Mouse (Mus musculus) heart, embryonic 11.5 days (tissue): ENCODE measurements around the gene Ghrhr. TPM values are rescaled to one million over a fixed set of nuclear protein-coding genes. Genes with fewer than 3 reads are reported as not detected.

Source experiments
- ATAC-seq: fragments of 200-750 bp; cut with Nextera tagmentation; replicated peaks from 2 replicates; pipeline ENCODE4 v1.8.0; 2017; ENCODE audit warnings: moderate library complexity; ENCODE audit not compliant: insufficient number of reproducible peaks, low FRiP score, low TSS enrichment
- H3K27ac ChIP-seq: fragments of 300-500 bp; sonication (generic); 2 replicates; pipeline ENCODE4 v1.5.1; 2014; ENCODE audit warnings: mild to moderate bottlenecking, low read depth, low read length
- H3K27me3 ChIP-seq: fragments of 300-500 bp; sonication (generic); 2 replicates; pipeline ENCODE4 v1.6.1; 2014; ENCODE audit warnings: mild to moderate bottlenecking, low read length, mixed read lengths; ENCODE audit not compliant: control insufficient read depth, insufficient read depth
- H3K36me3 ChIP-seq: fragments of 300-500 bp; sonication (generic); 2 replicates; pipeline ENCODE4 v1.6.1; 2014; ENCODE audit warnings: mild to moderate bottlenecking, low read length, moderate library complexity, mixed read lengths; ENCODE audit not compliant: control insufficient read depth, insufficient read depth
- H3K4me1 ChIP-seq: fragments of 300-500 bp; sonication (generic); 2 replicates; pipeline ENCODE4 v1.6.1; 2014; ENCODE audit warnings: low read length; ENCODE audit not compliant: control insufficient read depth, insufficient read depth
- H3K4me2 ChIP-seq: fragments of 300-500 bp; sonication (generic); 2 replicates; pipeline ENCODE4 v1.6.1; 2014; ENCODE audit warnings: mild to moderate bottlenecking, moderate library complexity
- H3K4me3 ChIP-seq: fragments of 300-500 bp; sonication (generic); 2 replicates; pipeline ENCODE4 v1.5.1; 2014; ENCODE audit warnings: low read depth, low read length
- H3K9ac ChIP-seq: fragments of 300-500 bp; sonication (generic); 2 replicates; pipeline ENCODE4 v1.6.1; 2014; ENCODE audit warnings: mild to moderate bottlenecking, low read depth, low read length, moderate library complexity
- H3K9me3 ChIP-seq: fragments of 300-500 bp; sonication (generic); replicated peaks from 2 replicates; pipeline ENCODE4 v1.6.1; 2016; ENCODE audit warnings: low read length; ENCODE audit not compliant: control insufficient read depth
- WGBS: fragments of 180-500 bp; shearing (Covaris S2); extraction: QIAGEN DNeasy Blood & Tissue Kit; methylation state at CpG from one replicate; pipeline ENCODE4 v1.1.7; 2014; ENCODE audit not compliant: insufficient replicate concordance; 5-methylcytosine and 5-hydroxymethylcytosine counted together
- polyA plus RNA-seq: library from polyadenylated mRNA; unstranded; fragments of >200 nt; fragmentation: Nextera tagmentation; extraction: Ambion mirVana; gene quantifications from 2 replicates; pipeline ENCODE4 v1.2.1, GENCODE M21; 2014

Ghrhr gene
- polyA plus RNA-seq, 1 experiment from 2014 or later = not detected

DNA sequence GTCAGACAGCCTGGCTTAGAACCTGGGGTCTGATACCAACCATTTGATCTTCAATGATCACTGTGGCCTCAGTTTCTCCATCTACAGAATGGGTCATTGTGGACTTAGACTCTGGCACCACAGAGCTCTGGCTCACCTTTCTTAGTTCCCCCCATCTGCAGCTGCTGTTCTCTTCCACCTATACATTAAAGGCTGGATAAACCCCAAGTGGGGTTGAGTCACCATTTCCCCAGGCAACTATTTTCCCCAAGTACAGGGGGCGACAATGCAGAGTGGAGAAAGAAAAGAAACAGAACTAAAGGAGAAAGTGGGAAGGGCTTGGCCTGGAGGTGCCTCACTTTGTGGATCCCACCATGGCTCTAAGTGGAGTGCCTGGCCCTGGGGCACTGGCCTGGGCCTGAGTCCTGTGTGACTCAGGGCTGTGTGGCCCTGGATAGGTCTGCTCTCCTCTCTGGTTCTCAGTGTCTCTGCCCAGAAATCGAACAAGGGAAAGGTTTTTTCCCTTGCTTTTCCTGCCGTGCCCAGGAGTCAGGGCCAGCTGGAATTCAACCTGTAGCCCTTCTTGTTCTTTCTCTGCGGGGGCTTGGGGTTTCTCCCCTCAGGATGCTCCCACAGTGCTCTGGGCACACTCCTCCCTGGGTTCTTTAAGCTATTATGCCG is 19.0 kb upstream of the Ghrhr start:
- no peaks in the 10 kb centered on the region for H3K4me1 ChIP-seq
- no peak overlapping the region for H3K4me3 ChIP-seq
- H3K9ac ChIP-seq = no peak overlapping the region
- no peak overlapping the region for H3K4me2 ChIP-seq
- peaks cover 4% of the 10 kb centered on the region for H3K27me3 ChIP-seq
- WGBS = 67% methylated on average over 5 of the region's 5 CpGs
- no peaks in the 10 kb centered on the region for H3K36me3 ChIP-seq
- no peak for ATAC-seq
- no peaks in the 10 kb centered on the region for H3K9me3 ChIP-seq
- H3K27ac ChIP-seq = no peak overlapping the region

DNA sequence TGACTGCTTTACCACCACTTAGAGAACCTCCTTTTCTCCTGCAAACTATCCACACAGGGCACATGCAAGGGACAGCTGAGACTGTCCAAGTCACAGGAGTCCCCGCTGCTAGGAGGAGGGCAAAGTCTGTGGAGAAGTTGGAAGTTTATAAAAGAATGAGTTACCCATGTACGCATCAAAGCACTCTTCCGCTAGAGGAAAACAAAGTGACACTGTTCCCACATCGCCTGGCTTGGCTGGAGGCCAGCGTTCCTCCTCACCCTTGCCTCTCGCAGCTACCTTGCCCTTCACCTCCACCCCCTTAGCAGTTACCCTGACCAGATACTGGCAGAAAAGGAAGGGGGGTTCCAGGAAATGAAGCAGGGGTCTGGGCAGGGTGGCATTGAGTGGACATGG is 18.5 kb upstream of the Ghrhr start:
- ATAC-seq = no peak
- Histone ChIP-seq H3K9ac (no peak overlapping the region), H3K4me3 (no peak overlapping the region), H3K27ac (no peak overlapping the region), H3K4me1 (no peaks in the 10 kb centered on the region), H3K4me2 (no peak overlapping the region), H3K27me3 (peaks cover 4% of the 10 kb centered on the region), H3K36me3 (no peaks in the 10 kb centered on the region), H3K9me3 (no peaks in the 10 kb centered on the region)
- WGBS = 54% methylated on average over 6 of the region's 6 CpGs

DNA sequence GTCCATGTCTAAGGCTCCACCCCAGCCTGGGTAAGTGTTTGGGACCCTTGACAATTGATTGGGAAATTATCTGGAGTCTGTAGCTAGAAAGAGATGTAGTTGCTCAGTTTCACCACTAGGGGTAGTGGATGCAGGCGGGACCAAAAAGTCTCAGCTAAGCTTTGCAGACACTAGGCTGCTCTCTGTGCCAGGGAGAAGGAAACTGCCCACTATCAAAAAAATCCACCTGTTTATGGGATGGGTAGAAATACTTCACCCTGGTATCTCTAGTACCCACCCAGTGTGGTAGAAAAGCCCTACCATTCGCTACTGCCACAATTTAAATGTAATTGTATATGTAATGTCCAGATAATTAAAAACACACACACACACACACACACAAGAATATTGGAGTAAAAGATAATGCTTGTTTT is 17.4 kb upstream of the Ghrhr start:
- Histone ChIP-seq H3K27me3 (peaks cover 4% of the 10 kb centered on the region), H3K4me3 (no peak overlapping the region), H3K9ac (no peak overlapping the region), H3K4me2 (no peak overlapping the region), H3K36me3 (no peaks in the 10 kb centered on the region), H3K27ac (no peak overlapping the region), H3K4me1 (no peaks in the 10 kb centered on the region), H3K9me3 (no peaks in the 10 kb centered on the region)
- no peak for ATAC-seq
- 36% methylated on average over 2 of the region's 2 CpGs for WGBS

DNA sequence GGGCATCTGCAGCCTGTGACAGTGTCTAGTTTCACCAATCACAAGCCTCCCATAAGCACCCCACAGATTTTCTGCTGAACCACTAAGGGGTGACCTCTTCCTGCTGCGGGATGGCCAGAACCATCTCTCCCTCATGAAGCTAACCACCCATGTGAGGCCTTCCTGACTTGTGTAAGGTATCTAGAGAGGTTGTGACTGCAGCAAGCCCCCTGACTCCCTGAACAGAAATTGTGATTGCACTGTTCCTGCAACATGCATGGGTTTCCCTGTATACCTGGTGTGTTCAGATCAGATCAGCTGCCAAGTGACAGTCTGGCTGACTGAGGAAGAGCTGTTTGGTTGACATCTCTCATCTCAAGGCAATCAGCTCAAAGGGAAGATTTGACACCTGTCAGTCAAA is 13.4 kb upstream of the Ghrhr start:
- WGBS = 87% methylated on average over 1 of the region's 1 CpGs
- H3K27me3 ChIP-seq = no peaks in the 10 kb centered on the region; the same call in 1 of the 2 replicates
- H3K4me3 ChIP-seq = no peak overlapping the region
- no peaks in the 10 kb centered on the region for H3K9me3 ChIP-seq
- H3K27ac ChIP-seq = no peak overlapping the region
- no peak for ATAC-seq
- no peak overlapping the region for H3K4me2 ChIP-seq
- H3K9ac ChIP-seq = no peak overlapping the region
- no peaks in the 10 kb centered on the region for H3K36me3 ChIP-seq
- no peaks in the 10 kb centered on the region for H3K4me1 ChIP-seq

DNA sequence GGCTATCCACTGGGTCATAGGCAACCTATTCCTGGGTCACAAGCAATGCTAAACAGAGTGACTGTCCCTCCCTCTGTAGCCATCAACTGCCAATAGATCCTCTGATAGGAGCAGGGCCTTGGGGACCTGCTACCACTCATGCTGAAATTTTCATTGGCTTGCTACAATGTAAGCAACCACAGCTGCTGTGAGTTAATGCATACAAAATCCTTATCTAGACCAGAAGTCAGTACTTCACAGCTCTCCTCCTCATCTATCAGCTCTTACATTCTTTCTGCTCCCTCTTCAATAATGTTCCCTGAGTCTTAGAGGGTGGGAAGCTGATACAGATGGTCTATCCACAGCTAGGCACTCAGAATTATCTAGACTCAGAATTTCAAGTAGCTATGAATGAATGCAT is 9.0 kb upstream of the Ghrhr start:
- no peaks in the 10 kb centered on the region for H3K9me3 ChIP-seq
- H3K4me3 ChIP-seq = no peak overlapping the region
- H3K9ac ChIP-seq = no peak overlapping the region
- no peaks in the 10 kb centered on the region for H3K4me1 ChIP-seq
- no peak overlapping the region for H3K4me2 ChIP-seq
- no peak for ATAC-seq
- no peak overlapping the region for H3K27ac ChIP-seq
- no peaks in the 10 kb centered on the region for H3K36me3 ChIP-seq
- H3K27me3 ChIP-seq = no peaks in the 10 kb centered on the region

DNA sequence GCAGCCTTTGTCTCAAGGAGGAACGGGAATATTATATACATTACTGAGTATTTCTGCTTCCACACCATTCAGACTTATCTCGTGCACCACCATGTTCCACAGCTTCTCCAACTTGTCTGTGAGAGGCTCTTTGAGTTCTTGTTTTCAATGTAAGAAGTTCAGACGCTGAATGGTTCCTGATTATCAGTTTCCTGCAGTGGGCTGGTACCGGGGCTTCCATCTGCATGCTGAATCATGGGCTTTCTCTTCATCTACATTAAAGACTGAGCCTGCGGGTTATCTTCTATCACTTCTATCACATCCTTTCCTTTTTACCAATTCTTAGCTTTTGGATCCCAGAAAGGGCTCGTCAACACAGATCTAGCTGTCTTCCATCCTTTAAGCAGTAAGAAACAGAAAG is 5.3 kb upstream of the Ghrhr start:
- H3K27ac ChIP-seq = no peak overlapping the region
- H3K9ac ChIP-seq = no peak overlapping the region
- H3K4me1 ChIP-seq = no peaks in the 10 kb centered on the region
- H3K27me3 ChIP-seq = peaks cover 4% of the 10 kb centered on the region; the same call in 1 of the 2 replicates
- no peak overlapping the region for H3K4me2 ChIP-seq
- H3K36me3 ChIP-seq = no peaks in the 10 kb centered on the region
- no peak overlapping the region for H3K4me3 ChIP-seq
- 53% methylated on average over 6 of the region's 6 CpGs for WGBS
- H3K9me3 ChIP-seq = no peaks in the 10 kb centered on the region
- ATAC-seq = no peak

DNA sequence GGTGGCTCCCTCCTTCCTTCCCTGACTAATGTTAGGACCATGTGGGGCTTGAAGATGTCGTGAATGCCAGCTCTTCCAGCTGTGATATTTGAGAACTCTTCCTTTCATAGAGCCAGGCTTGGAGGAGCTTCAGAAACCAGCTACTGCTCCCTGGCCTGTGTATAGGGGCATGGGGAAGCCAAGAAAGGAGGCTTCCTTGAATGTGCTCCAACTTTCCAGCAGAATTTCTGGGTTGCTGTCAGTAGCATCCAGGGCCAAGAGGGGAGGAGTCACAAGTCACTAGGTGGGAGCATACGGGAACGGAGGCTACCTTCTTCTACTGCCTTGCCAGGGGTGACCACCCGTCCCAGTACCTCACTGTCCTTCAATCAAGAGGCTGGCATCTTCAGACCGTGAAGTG is 416 bp downstream of the Ghrhr start:
- Histone ChIP-seq H3K36me3 (no peaks in the 10 kb centered on the region), H3K4me2 (no peak overlapping the region), H3K27me3 (peaks cover 11% of the 10 kb centered on the region; the same call in 1 of the 2 replicates), H3K4me1 (no peaks in the 10 kb centered on the region), H3K9ac (no peak overlapping the region), H3K4me3 (no peak overlapping the region), H3K27ac (no peak overlapping the region), H3K9me3 (no peaks in the 10 kb centered on the region)
- 73% methylated on average over 5 of the region's 5 CpGs for WGBS
- no peak for ATAC-seq

DNA sequence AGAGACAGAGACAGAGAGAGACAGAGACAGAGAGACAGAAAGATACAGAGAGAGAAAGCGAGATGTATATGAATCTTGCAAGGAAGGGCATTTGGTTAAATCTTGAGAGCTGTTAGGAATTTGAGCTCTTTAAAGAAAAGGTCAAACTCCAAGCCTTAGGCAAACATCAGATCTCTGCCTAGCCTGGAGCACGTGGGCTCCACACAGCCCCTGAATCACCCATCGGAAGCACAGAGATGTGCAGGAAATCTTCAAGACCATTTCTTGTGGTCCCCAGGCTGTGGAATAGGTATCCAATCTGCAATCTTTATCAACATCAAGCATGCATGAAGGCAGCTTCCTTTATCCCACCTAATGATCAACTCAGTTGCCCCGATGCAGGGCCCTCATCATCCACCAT is 1.4 kb downstream of the Ghrhr start:
- Histone ChIP-seq H3K27me3 (peaks cover 11% of the 10 kb centered on the region; the same call in 1 of the 2 replicates), H3K4me3 (no peak overlapping the region), H3K4me2 (no peak overlapping the region), H3K9ac (no peak overlapping the region), H3K27ac (no peak overlapping the region), H3K9me3 (no peaks in the 10 kb centered on the region), H3K4me1 (no peaks in the 10 kb centered on the region), H3K36me3 (no peaks in the 10 kb centered on the region)
- no peak for ATAC-seq
- WGBS = 87% methylated on average over 4 of the region's 4 CpGs

DNA sequence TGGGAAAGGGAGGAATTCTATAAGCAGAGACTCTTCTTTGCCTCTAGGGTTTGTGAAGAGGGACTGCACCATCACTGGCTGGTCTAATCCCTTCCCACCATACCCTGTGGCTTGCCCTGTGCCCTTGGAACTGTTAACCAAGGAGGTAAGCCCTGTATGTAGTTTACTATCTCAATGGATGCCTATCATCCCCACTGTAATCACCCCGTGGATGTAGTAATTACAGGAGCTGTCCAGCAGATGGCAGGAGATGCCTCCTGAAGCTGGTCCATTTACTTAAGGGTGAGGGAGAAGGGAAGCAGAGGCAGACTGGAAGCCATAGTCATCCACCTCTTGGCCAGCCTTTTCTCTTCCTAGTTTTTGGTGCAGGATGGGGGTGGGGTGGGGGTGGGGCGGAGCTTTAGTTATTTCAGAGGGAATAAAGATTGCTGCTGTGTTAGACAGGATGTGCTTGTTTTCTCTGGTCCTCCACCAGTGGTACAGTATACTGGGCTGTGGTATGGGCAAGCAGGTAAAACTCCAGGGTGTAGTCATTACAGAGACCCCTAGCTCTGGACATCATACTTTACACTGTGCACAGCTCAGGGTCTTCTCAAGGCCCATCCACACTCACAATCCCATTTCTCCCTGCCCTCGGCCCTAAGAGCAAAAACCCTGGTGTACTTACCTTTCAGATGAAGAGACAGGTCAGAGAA is 3.7 kb downstream of the Ghrhr start:
- WGBS = 28% methylated on average over 3 of the region's 3 CpGs
- no peaks in the 10 kb centered on the region for H3K9me3 ChIP-seq
- no peaks in the 10 kb centered on the region for H3K36me3 ChIP-seq
- no peak for ATAC-seq
- H3K9ac ChIP-seq = no peak overlapping the region
- H3K4me3 ChIP-seq = no peak overlapping the region
- H3K4me1 ChIP-seq = no peaks in the 10 kb centered on the region
- H3K4me2 ChIP-seq = no peak overlapping the region
- H3K27me3 ChIP-seq = peaks cover 17% of the 10 kb centered on the region
- H3K27ac ChIP-seq = no peak overlapping the region
